ENCODE assay signal across 7 mouse cellular contexts in the genomic region with DNA sequence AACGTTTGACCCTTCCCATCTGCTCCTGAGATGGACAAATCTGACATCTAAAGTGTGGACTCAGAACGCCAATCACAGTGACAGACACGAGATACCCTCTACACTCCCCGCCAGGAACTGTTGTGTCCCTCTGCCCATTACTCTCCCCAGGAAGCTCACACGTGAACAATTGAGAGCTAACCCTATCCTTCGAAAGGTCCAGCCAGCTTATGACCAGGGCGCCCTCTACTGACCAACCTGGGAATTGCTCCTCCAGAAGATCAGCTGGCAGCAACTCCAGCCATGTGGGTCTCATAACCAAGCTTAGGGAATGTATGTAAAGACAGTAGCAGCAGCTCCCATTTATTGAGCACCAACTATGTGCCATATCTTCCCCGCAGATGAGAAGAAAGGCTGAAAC.
DNase-seq lines count a peak whose midpoint lies in the region; ATAC-seq and TF ChIP-seq lines count a peak whose summit lies in the region.

No protein-coding gene starts in this region.

- peak; percentile 80 for TF ChIP-seq RAD21 in CH12.LX (IDR thresholded peaks at IDR 0.05; ENCODE audit: low read depth, low read length)

- no peaks in the 10 kb centered on the region for H3K27me3 ChIP-seq in CH12.LX (replicated peaks)
- H3K27me3 ChIP-seq in lung, postnatal 0 days (replicated peaks; ENCODE audit: insufficient read depth, low read length), result no peaks in the 10 kb centered on the region

- H3K4me3 ChIP-seq in CH12.LX (replicated peaks in 1 of 3; ENCODE audit: low read depth in 2 of 3, low read length in 2 of 3, poor library complexity in 1 of 3), result no peak overlapping the region
- no peak overlapping the region for H3K4me3 ChIP-seq in layer of hippocampus, adult 2 months
- no peak overlapping the region for H3K4me3 ChIP-seq in lung, postnatal 0 days (ENCODE audit: low read depth, low read length)

- 6% methylated on average over 8 of the region's 8 CpGs for WGBS in lung, postnatal 0 days

- TF ChIP-seq EP300 in CH12.LX (IDR thresholded peaks at IDR 0.05; ENCODE audit: low read length), result no peak
- TF ChIP-seq EP300 in lung, postnatal 0 days (IDR thresholded peaks at IDR 0.05), result no peak

- H3K27ac ChIP-seq in CH12.LX (ENCODE audit: insufficient read depth, low read depth), result no peak overlapping the region
- peak overlapping the region; percentile 23; the same call in 1 of the 2 replicates for H3K27ac ChIP-seq in layer of hippocampus, adult 2 months
- no peak overlapping the region for H3K27ac ChIP-seq in lung, postnatal 0 days (ENCODE audit: low read length)

- peaks cover 0 to 6% of the 10 kb centered on the region in 2 experiments for H3K36me3 ChIP-seq in CH12.LX (replicated peaks in 1 of 2; ENCODE audit: control insufficient read depth in 1 of 2, insufficient read depth in 1 of 2, low read length in 1 of 2)
- no peaks in the 10 kb centered on the region for H3K36me3 ChIP-seq in lung, postnatal 0 days (ENCODE audit: insufficient read depth, low read length)

- no peaks in the 10 kb centered on the region for H3K79me2 ChIP-seq in CH12.LX (replicated peaks; ENCODE audit: control insufficient read depth, extremely low read depth, insufficient read depth, poor library complexity, severe bottlenecking)

- H3K9ac ChIP-seq in CH12.LX (ENCODE audit: insufficient read depth, low read depth), result no peak overlapping the region
- H3K9ac ChIP-seq in lung, postnatal 0 days (replicated peaks; ENCODE audit: low read depth), result no peak overlapping the region

- H3K9me3 ChIP-seq in CH12.LX (replicated peaks; ENCODE audit: low read length), result no peaks in the 10 kb centered on the region
- no peaks in the 10 kb centered on the region for H3K9me3 ChIP-seq in lung, postnatal 0 days (ENCODE audit: low read length)

- in situ Hi-C loops in CH12.LX (cut with MboI; ENCODE audit: low pct_ligation_motif_present, low pct_unique_long_range_greater_than_20kb, low sequenced_read_pairs), result no loop called here

- DNase-seq in CH12.LX (ENCODE audit: extremely low read depth) (peak; percentile 81), R1 (ENCODE audit: low read depth, low spot score) (peak; percentile 71)
- peak; percentile 72 to 89 for DNase-seq in cerebellum, postnatal 4 days (ENCODE audit: low spot score in 2 of 2)
- DNase-seq in gastrocnemius, postnatal 4 days (ENCODE audit: low spot score in 2 of 2), result peak; percentile 64 to 78
- DNase-seq in layer of hippocampus, adult 2 months (ENCODE audit: low spot score in 2 of 2), result peak in 1 of 2 experiments; percentile 86
- peak; percentile 82 for DNase-seq in lung, postnatal 0 days (ENCODE audit: low spot score)
- peak; percentile 84 for DNase-seq in right cerebral cortex, postnatal 4 days

- no peak for TF ChIP-seq POLR2A in CH12.LX (IDR thresholded peaks at IDR 0.05; ENCODE audit: low read depth, low read length)

- TF ChIP-seq CTCF in CH12.LX (conservative IDR thresholded peaks at IDR 0.05 in 1 of 2, IDR thresholded peaks at IDR 0.05 in 1 of 2; ENCODE audit: low read depth in 2 of 2, low read length in 2 of 2), result peak; percentile 83 to 97
- peak; percentile 98; the same call in 1 of the 2 replicates for TF ChIP-seq CTCF in layer of hippocampus, adult 2 months (conservative IDR thresholded peaks at IDR 0.05)
- TF ChIP-seq CTCF in lung, postnatal 0 days (IDR thresholded peaks at IDR 0.05), result peak; percentile 98

- H3K4me1 ChIP-seq in CH12.LX (ENCODE audit: control insufficient read depth in 1 of 2, insufficient read depth in 2 of 2), result peaks cover 7 to 89% of the 10 kb centered on the region in 2 experiments; a peak in 3 of 4 replicates
- H3K4me1 ChIP-seq in lung, postnatal 0 days (ENCODE audit: insufficient read depth, low read depth, low read length), result peaks cover 9% of the 10 kb centered on the region; the same call in 1 of the 2 replicates

- ATAC-seq in lung, postnatal 0 days, result peak; percentile 23

- dilution Hi-C loops in CH12.LX (cut with MboI; ENCODE audit: extremely low pct_ligation_motif_present, extremely low pct_unique_long_range_greater_than_20kb, low sequenced_read_pairs), result no loop called here

- no peak overlapping the region for H3K4me2 ChIP-seq in CH12.LX (ENCODE audit: insufficient read depth, low read depth, poor library complexity, severe bottlenecking)
- no peak overlapping the region for H3K4me2 ChIP-seq in lung, postnatal 0 days (replicated peaks; ENCODE audit: low read depth, low read length)

TF ChIP-seq in CH12.LX, 34 proteins besides CTCF, POLR2A, EP300 and RAD21:
- TF ChIP-seq CHD2 (IDR thresholded peaks at IDR 0.05; ENCODE audit: low read length), result no peak
- 0 out of 2 replicates have a peak, but pooled peaks have one; percentile 33 for TF ChIP-seq MYC (IDR thresholded peaks at IDR 0.05; ENCODE audit: low read depth, low read length)
- peak; percentile 12; the same call in 1 of the 2 replicates for TF ChIP-seq ZC3H11A (IDR thresholded peaks at IDR 0.05; ENCODE audit: low read depth, low read length)
- TF ChIP-seq RCOR1 (conservative IDR thresholded peaks at IDR 0.05; ENCODE audit: low read depth, low read length), result no peak
- 0 out of 2 replicates have a peak, but pooled peaks have one; percentile 25 for TF ChIP-seq MAX (IDR thresholded peaks at IDR 0.05; ENCODE audit: low read length)
- peak; percentile 80 for TF ChIP-seq SMC3 (IDR thresholded peaks at IDR 0.05; ENCODE audit: low read depth, low read length)
- TF ChIP-seq BHLHE40 (IDR thresholded peaks at IDR 0.05; ENCODE audit: low read depth, low read length), result peak; percentile 53
- TF ChIP-seq MXI1 (IDR thresholded peaks at IDR 0.05; ENCODE audit: low read depth, low read length), result no peak
- TF ChIP-seq JUND (conservative IDR thresholded peaks at IDR 0.05; ENCODE audit: low read depth, low read length), result no peak
